Mouse (Mus musculus): ENCODE data around the gene Aloxe3. TPM values are rescaled to one million over a fixed set of nuclear protein-coding genes. Genes with fewer than 3 reads are reported as not detected.
A peak's percentile ranks its signal among the peaks of the same experiment; 100 is the strongest.

Aloxe3 gene
- polyA plus RNA-seq, 1 experiment from 2014 or later = 0.09 TPM

- peaks cover 44% of the 10 kb centered on the region for H3K36me3 ChIP-seq (ENCODE audit: control insufficient read depth, insufficient read depth, low read length)
- H3K4me1 ChIP-seq (ENCODE audit: control insufficient read depth in 2 of 2, insufficient read depth in 2 of 2, low read length in 2 of 2) = peaks cover 5 to 16% of the 10 kb centered on the region in 2 experiments
- H3K4me3 ChIP-seq (ENCODE audit: control insufficient read depth in 1 of 2, insufficient read depth in 1 of 2, low read depth in 1 of 2, low read length in 2 of 2) = peak overlapping the region; percentile 49 to 55
- H3K27me3 ChIP-seq (ENCODE audit: control insufficient read depth, insufficient read depth, low read length) = no peaks in the 10 kb centered on the region
- no peak for ATAC-seq (ENCODE audit: insufficient number of reproducible peaks, insufficient read depth, low FRiP score, low read depth)
- peak overlapping the region; percentile 70 for H3K4me2 ChIP-seq (ENCODE audit: low read length)
- H3K9ac ChIP-seq (ENCODE audit: low read length) = peak overlapping the region; percentile 77
- 2% methylated on average over 30 of the region's 30 CpGs for WGBS
- no peaks in the 10 kb centered on the region for H3K9me3 ChIP-seq (ENCODE audit: control insufficient read depth, low read length)
- H3K27ac ChIP-seq (replicated peaks in 1 of 2; ENCODE audit: control insufficient read depth in 1 of 2, insufficient read depth in 1 of 2, low read depth in 2 of 2, low read length in 2 of 2) = peak overlapping the region; percentile 76 to 78
Observed at GRCm38 (mm10) chr11:69110319-69111046, 15.2 kb upstream of the Aloxe3 start.

- WGBS = 3% methylated on average over 21 of the region's 21 CpGs
Observed at GRCm38 (mm10) chr11:69111051-69111810, 14.5 kb upstream of the Aloxe3 start.

GRCm38 (mm10) chr11:69111865-69112264, 13.8 kb upstream of the Aloxe3 start:
- H3K4me3 ChIP-seq (ENCODE audit: control insufficient read depth in 1 of 2, insufficient read depth in 1 of 2, low read depth in 1 of 2, low read length in 2 of 2) = no peak overlapping the region
- WGBS = 42% methylated on average over 4 of the region's 4 CpGs
- no peak overlapping the region for H3K9ac ChIP-seq (ENCODE audit: low read length)

More at GRCm38 (mm10) chr11:69111051-69111810, 14.5 kb upstream of the Aloxe3 start:
- Histone ChIP-seq H3K4me3 (ENCODE audit: control insufficient read depth in 1 of 2, insufficient read depth in 1 of 2, low read depth in 1 of 2, low read length in 2 of 2) (peak overlapping the region; percentile 49 to 55), H3K9me3 (ENCODE audit: control insufficient read depth, low read length) (no peaks in the 10 kb centered on the region), H3K4me2 (ENCODE audit: low read length) (peak overlapping the region; percentile 70), H3K36me3 (ENCODE audit: control insufficient read depth, insufficient read depth, low read length) (peaks cover 37% of the 10 kb centered on the region), H3K27me3 (ENCODE audit: control insufficient read depth, insufficient read depth, low read length) (no peaks in the 10 kb centered on the region), H3K27ac (replicated peaks in 1 of 2; ENCODE audit: control insufficient read depth in 1 of 2, insufficient read depth in 1 of 2, low read depth in 2 of 2, low read length in 2 of 2) (peak overlapping the region; percentile 76 to 78), H3K9ac (ENCODE audit: low read length) (peak overlapping the region; percentile 77), H3K4me1 (ENCODE audit: control insufficient read depth in 2 of 2, insufficient read depth in 2 of 2, low read length in 2 of 2) (peaks cover 5 to 16% of the 10 kb centered on the region in 2 experiments)
- ATAC-seq (ENCODE audit: insufficient number of reproducible peaks, insufficient read depth, low FRiP score, low read depth) = no peak

GRCm38 (mm10) chr11:69114018-69114417, 11.7 kb upstream of the Aloxe3 start:
- Histone ChIP-seq H3K27me3 (ENCODE audit: control insufficient read depth, insufficient read depth, low read length) (no peaks in the 10 kb centered on the region), H3K4me1 (ENCODE audit: control insufficient read depth in 2 of 2, insufficient read depth in 2 of 2, low read length in 2 of 2) (peaks cover 9 to 26% of the 10 kb centered on the region in 2 experiments), H3K4me2 (ENCODE audit: low read length) (no peak overlapping the region), H3K36me3 (ENCODE audit: control insufficient read depth, insufficient read depth, low read length) (peaks cover 9% of the 10 kb centered on the region), H3K9ac (ENCODE audit: low read length) (no peak overlapping the region), H3K4me3 (ENCODE audit: control insufficient read depth in 1 of 2, insufficient read depth in 1 of 2, low read depth in 1 of 2, low read length in 2 of 2) (no peak overlapping the region), H3K9me3 (ENCODE audit: control insufficient read depth, low read length) (no peaks in the 10 kb centered on the region), H3K27ac (replicated peaks in 1 of 2; ENCODE audit: control insufficient read depth in 1 of 2, insufficient read depth in 1 of 2, low read depth in 2 of 2, low read length in 2 of 2) (no peak overlapping the region)
- ATAC-seq (ENCODE audit: insufficient number of reproducible peaks, insufficient read depth, low FRiP score, low read depth) = no peak
- WGBS = 55% methylated on average over 3 of the region's 3 CpGs

More at GRCm38 (mm10) chr11:69111865-69112264, 13.8 kb upstream of the Aloxe3 start:
- ATAC-seq (ENCODE audit: insufficient number of reproducible peaks, insufficient read depth, low FRiP score, low read depth) = no peak
- H3K4me1 ChIP-seq (ENCODE audit: control insufficient read depth in 2 of 2, insufficient read depth in 2 of 2, low read length in 2 of 2) = peaks cover 5 to 17% of the 10 kb centered on the region in 2 experiments
- no peaks in the 10 kb centered on the region for H3K27me3 ChIP-seq (ENCODE audit: control insufficient read depth, insufficient read depth, low read length)
- H3K4me2 ChIP-seq (ENCODE audit: low read length) = peak overlapping the region; percentile 70
- peaks cover 30% of the 10 kb centered on the region for H3K36me3 ChIP-seq (ENCODE audit: control insufficient read depth, insufficient read depth, low read length)
- H3K27ac ChIP-seq (replicated peaks in 1 of 2; ENCODE audit: control insufficient read depth in 1 of 2, insufficient read depth in 1 of 2, low read depth in 2 of 2, low read length in 2 of 2) = peak overlapping the region in 1 of 2 experiments; percentile 78; a peak in 2 of 4 replicates
- H3K9me3 ChIP-seq (ENCODE audit: control insufficient read depth, low read length) = no peaks in the 10 kb centered on the region

- H3K27me3 ChIP-seq (ENCODE audit: control insufficient read depth, insufficient read depth, low read length) = no peaks in the 10 kb centered on the region
- peaks cover 11 to 31% of the 10 kb centered on the region in 2 experiments for H3K4me1 ChIP-seq (ENCODE audit: control insufficient read depth in 2 of 2, insufficient read depth in 2 of 2, low read length in 2 of 2)
- H3K9ac ChIP-seq (ENCODE audit: low read length) = no peak overlapping the region
- peaks cover 3% of the 10 kb centered on the region for H3K36me3 ChIP-seq (ENCODE audit: control insufficient read depth, insufficient read depth, low read length)
- 81% methylated on average over 3 of the region's 3 CpGs for WGBS
- H3K4me2 ChIP-seq (ENCODE audit: low read length) = no peak overlapping the region
- no peaks in the 10 kb centered on the region for H3K9me3 ChIP-seq (ENCODE audit: control insufficient read depth, low read length)
- H3K4me3 ChIP-seq (ENCODE audit: control insufficient read depth in 1 of 2, insufficient read depth in 1 of 2, low read depth in 1 of 2, low read length in 2 of 2) = no peak overlapping the region
- no peak overlapping the region for H3K27ac ChIP-seq (replicated peaks in 1 of 2; ENCODE audit: control insufficient read depth in 1 of 2, insufficient read depth in 1 of 2, low read depth in 2 of 2, low read length in 2 of 2)
- ATAC-seq (ENCODE audit: insufficient number of reproducible peaks, insufficient read depth, low FRiP score, low read depth) = no peak
Observed at GRCm38 (mm10) chr11:69114621-69115020, 11.1 kb upstream of the Aloxe3 start.

- no peak overlapping the region for H3K9ac ChIP-seq (ENCODE audit: low read length)
- H3K36me3 ChIP-seq (ENCODE audit: control insufficient read depth, insufficient read depth, low read length) = no peaks in the 10 kb centered on the region
- H3K4me1 ChIP-seq (ENCODE audit: control insufficient read depth in 2 of 2, insufficient read depth in 2 of 2, low read length in 2 of 2) = peaks cover 13 to 36% of the 10 kb centered on the region in 2 experiments
- no peak for ATAC-seq (ENCODE audit: insufficient number of reproducible peaks, insufficient read depth, low FRiP score, low read depth)
- no peak overlapping the region for H3K27ac ChIP-seq (replicated peaks in 1 of 2; ENCODE audit: control insufficient read depth in 1 of 2, insufficient read depth in 1 of 2, low read depth in 2 of 2, low read length in 2 of 2)
- 54% methylated on average over 5 of the region's 5 CpGs for WGBS
- peak overlapping the region in 1 of 2 experiments; percentile 81; a peak in 1 of 4 replicates for H3K4me3 ChIP-seq (ENCODE audit: control insufficient read depth in 1 of 2, insufficient read depth in 1 of 2, low read depth in 1 of 2, low read length in 2 of 2)
- H3K27me3 ChIP-seq (ENCODE audit: control insufficient read depth, insufficient read depth, low read length) = no peaks in the 10 kb centered on the region
- no peaks in the 10 kb centered on the region for H3K9me3 ChIP-seq (ENCODE audit: control insufficient read depth, low read length)
- peak overlapping the region; percentile 84 for H3K4me2 ChIP-seq (ENCODE audit: low read length)
Observed at GRCm38 (mm10) chr11:69116843-69117242, 8.9 kb upstream of the Aloxe3 start.

GRCm38 (mm10) chr11:69117737-69118695, 7.7 kb upstream of the Aloxe3 start:
- under 1% methylated on average over 45 of the region's 45 CpGs for WGBS
- Histone ChIP-seq H3K36me3 (ENCODE audit: control insufficient read depth, insufficient read depth, low read length) (no peaks in the 10 kb centered on the region), H3K9ac (ENCODE audit: low read length) (peak overlapping the region; percentile 84), H3K27me3 (ENCODE audit: control insufficient read depth, insufficient read depth, low read length) (no peaks in the 10 kb centered on the region), H3K4me2 (ENCODE audit: low read length) (peak overlapping the region; percentile 84), H3K27ac (replicated peaks in 1 of 2; ENCODE audit: control insufficient read depth in 1 of 2, insufficient read depth in 1 of 2, low read depth in 2 of 2, low read length in 2 of 2) (peak overlapping the region; percentile 75 to 90), H3K4me1 (ENCODE audit: control insufficient read depth in 2 of 2, insufficient read depth in 2 of 2, low read length in 2 of 2) (peaks cover 10 to 28% of the 10 kb centered on the region in 2 experiments), H3K9me3 (ENCODE audit: control insufficient read depth, low read length) (no peaks in the 10 kb centered on the region), H3K4me3 (ENCODE audit: control insufficient read depth in 1 of 2, insufficient read depth in 1 of 2, low read depth in 1 of 2, low read length in 2 of 2) (peak overlapping the region; percentile 72 to 81)
- no peak for ATAC-seq (ENCODE audit: insufficient number of reproducible peaks, insufficient read depth, low FRiP score, low read depth)
